Mouse (Mus musculus) bone marrow, adult 2 months (tissue): ENCODE data around the gene Tbx2.

Experiments used
- CTCF ChIP-seq: fragments of 200-500 bp; IDR thresholded peaks from 2 replicates; pipeline ENCODE4 v1.5.1; 2011; ENCODE audit warnings: low read length, control low read depth; ENCODE audit not compliant: control insufficient read depth, insufficient read depth
- POLR2A ChIP-seq: fragments of 200-500 bp; IDR thresholded peaks from 2 replicates; pipeline ENCODE4 v1.6.1; 2011; ENCODE audit warnings: low read depth, mild to moderate bottlenecking, control low read depth, low read length, borderline replicate concordance; ENCODE audit not compliant: control insufficient read depth

- TF ChIP-seq CTCF (no peak), POLR2A (no peak)
These were observed 53.5 kb downstream of the Tbx2 start, which contains the start of gene Tbx4 for GRCm38 (mm10) chr11:85885665-85886428.
